Mouse (Mus musculus) thymus, adult 18-20 months (tissue): ENCODE results near the gene Slc25a30.

Experiments
- DNase-seq, 2 experiments: peaks; one replicate each; pipeline ENCODE4 v3.0.0; 2022; ENCODE audit warnings: mixed read lengths in 2 of 2

Gene Slc25a30

GRCm38 (mm10) chr14:75735597-75735996 is 51.2 kb downstream of the Slc25a30 start:
- DNase-seq: no peak

- DNase-seq: no peak
Measured at GRCm38 (mm10) chr14:75732631-75733030, 54.2 kb downstream of the Slc25a30 start.

- DNase-seq: no peak
Measured at GRCm38 (mm10) chr14:75731361-75731760, 55.5 kb downstream of the Slc25a30 start.

- DNase-seq: no peak
Measured at GRCm38 (mm10) chr14:75728111-75728510, 58.7 kb downstream of the Slc25a30 start.

DNA sequence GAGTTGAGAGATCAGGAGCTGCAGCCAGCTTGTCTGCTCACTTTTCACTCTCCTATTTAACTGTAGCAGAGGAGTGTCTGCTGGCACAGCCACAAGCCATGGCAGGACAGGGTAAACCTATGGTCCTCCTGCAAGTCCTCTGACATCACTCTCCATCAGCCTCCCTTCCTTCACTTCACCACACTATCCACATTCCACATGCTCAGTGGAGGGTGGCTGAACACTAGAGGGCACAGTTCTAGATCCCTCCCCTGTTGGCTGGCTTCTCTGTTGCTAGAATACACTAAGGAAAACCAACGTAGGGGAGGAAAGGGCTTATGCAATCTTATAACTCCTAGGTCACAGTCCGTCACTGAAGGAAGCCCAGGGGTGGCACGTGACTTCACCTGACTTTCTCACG is 59.8 kb downstream of the Slc25a30 start:
- DNase-seq: no peak

DNA sequence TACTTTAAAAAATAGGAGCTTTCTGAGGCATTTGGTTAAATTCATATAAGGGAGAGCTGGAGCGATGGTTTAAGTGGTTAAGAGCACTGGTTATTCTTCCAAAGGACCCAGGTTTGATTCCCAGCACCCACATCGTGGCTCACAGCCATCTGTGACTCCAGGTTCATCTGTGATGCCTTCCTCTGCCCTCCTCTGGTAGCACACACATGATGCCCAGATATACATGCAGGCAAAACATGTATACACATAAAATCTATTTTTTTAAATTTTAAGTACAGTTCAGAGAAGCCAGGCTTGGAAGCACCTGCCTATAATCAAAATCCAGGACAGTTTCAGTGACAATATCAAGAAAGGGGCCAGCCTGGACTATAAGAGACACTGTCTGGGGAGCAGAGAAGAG is 64.0 kb downstream of the Slc25a30 start:
- DNase-seq: no peak

DNA sequence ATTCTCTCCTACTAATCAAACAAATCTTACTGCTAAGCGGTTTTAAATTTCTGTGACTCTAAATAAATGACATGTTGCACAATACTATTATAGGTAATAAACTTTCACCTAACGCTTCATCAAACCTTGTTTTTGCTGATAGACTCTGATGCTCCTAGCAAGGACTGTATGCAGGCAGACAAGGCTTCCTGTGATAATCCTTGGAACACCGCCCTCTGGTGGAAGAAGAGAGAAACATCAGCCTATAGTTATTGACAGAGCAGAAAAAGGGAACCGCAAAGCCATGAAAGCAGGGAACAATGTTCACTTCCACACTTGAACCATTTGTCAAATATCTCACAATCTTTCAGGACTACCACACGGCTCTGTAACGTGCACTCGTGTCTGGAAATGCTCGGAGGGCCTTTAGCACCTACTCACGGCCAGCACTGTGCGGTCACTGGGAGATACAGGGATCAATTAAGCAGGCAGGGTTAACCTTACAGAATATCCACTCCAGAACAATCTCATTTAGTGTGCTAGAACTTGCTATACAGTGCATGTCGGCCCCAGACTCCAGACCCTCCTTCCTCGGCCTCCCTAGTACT is 64.8 kb downstream of the Slc25a30 start:
- DNase-seq: peak in 1 of 2 experiments; percentile 7

GRCm38 (mm10) chr14:75720121-75720520 is 66.7 kb downstream of the Slc25a30 start:
- DNase-seq: no peak

DNA sequence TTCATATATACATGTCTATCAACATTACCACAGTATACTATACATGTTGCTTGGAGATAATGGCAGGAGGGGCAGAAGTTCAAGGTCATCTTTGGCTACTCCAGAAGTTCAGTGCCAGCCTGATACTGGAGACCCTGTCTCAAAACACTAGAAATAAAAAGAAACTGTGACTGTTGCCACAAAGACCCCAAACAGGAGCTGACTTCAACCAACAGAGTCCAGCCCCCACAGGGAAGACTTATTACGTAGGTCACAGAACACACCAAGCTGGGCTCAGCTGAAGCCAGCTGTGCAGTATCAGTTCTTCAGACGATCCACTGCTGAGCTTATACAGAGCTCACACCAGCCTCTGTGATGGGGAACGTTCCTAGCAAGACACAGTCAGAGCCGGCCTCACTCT is 70.4 kb downstream of the Slc25a30 start:
- DNase-seq: no peak

DNA sequence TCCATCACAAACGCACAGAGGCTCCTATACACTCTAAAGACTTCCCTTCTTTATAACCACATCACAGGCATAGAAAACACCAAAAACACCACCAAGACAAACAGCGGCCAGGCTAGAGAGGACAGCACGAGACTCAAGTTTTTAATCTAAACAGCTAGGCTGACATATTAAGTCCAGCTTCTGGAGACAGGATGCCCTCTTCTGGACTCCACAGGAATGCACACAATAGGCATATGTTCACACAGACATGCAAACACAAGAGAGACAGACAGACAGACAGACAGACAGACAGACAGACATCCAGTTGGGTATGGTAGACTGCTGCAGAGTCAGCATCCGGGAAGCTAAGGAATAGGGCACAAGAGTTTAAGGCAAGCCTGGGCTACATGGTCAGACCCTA is 73.2 kb downstream of the Slc25a30 start:
- no peak for DNase-seq

- no peak for DNase-seq
Measured at GRCm38 (mm10) chr14:75712687-75713086, 74.2 kb downstream of the Slc25a30 start.

DNA sequence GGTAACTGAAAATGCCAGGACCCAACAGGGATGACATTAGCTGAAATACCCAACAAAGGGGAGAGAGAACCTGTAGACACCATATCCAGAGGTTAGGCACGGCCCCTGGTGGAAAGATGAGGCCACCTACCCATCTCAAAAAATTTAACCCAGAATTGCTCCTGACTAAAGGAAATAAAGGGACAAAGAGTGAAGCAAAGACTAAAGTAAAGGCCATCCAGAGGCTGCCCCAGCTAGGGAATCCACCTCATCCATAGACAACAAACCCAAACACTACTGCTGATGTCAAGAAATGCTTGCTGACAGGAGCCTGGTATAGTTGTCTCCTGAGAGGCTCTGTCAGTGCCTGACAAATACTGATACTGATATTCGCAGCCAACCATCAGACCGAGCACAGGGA is 75.1 kb downstream of the Slc25a30 start:
- no peak for DNase-seq
